1 mouse cellular context compared by ENCODE assay signal in genomic region chr2:35716175-35716574, GRCm38 (mm10).
A peak's percentile ranks its signal among the peaks of the same experiment; 100 is the strongest.
TF ChIP-seq lines count a peak whose summit lies in the region.

No protein-coding gene starts in this region.

TF ChIP-seq in MEL, 35 proteins besides CTCF, POLR2A, EP300 and RAD21 (continued from another document):
- TF ChIP-seq UBTF (IDR thresholded peaks at IDR 0.05; ENCODE audit: borderline replicate concordance, insufficient read depth, low read depth, low read length) (no peak), CHD1 (IDR thresholded peaks at IDR 0.05; ENCODE audit: low read depth, low read length) (no peak), ETS1 (IDR thresholded peaks at IDR 0.05; ENCODE audit: low read depth, low read length) (no peak), NRF1 (IDR thresholded peaks at IDR 0.05; ENCODE audit: insufficient read depth, low read depth, low read length, poor library complexity, severe bottlenecking) (no peak), GATA1 (IDR thresholded peaks at IDR 0.05; ENCODE audit: low read depth, low read length) (peak; percentile 64; the same call in 1 of the 2 replicates)
